Mouse (Mus musculus) lung, embryonic 16.5 days (tissue): ENCODE results near the gene Olfml2a. TPM values are rescaled to one million over a fixed set of nuclear protein-coding genes. Genes with fewer than 3 reads are reported as not detected.
"Not testable (repeated sequence)": the region's sequence is repeated elsewhere in the genome, so short reads cannot be mapped to it uniquely, and the experiment has no call there.

ENCODE experiments used
- ATAC-seq: fragments of 200-750 bp; cut with Nextera tagmentation; 2 replicates; pipeline ENCODE4 v1.8.0; 2017; ENCODE audit warnings: low read depth, mild to moderate bottlenecking, moderate library complexity
- H3K27ac ChIP-seq: fragments of 300-500 bp; sonication (generic); 2 replicates; pipeline ENCODE4 v1.5.1; 2014; ENCODE audit warnings: mild to moderate bottlenecking, control low read depth, low read length
- H3K27me3 ChIP-seq: fragments of 300-500 bp; sonication (generic); 2 replicates; pipeline ENCODE4 v1.6.1; 2014; ENCODE audit warnings: low read depth, low read length, mixed read lengths; ENCODE audit not compliant: control insufficient read depth, insufficient read depth
- H3K36me3 ChIP-seq: fragments of 300-500 bp; sonication (generic); 2 replicates; pipeline ENCODE4 v1.6.1; 2014; ENCODE audit warnings: low read length; ENCODE audit not compliant: control insufficient read depth, insufficient read depth
- H3K4me1 ChIP-seq: fragments of 300-500 bp; sonication (generic); replicated peaks from 2 replicates; pipeline ENCODE4 v1.6.1; 2014; ENCODE audit warnings: low read length, mixed read lengths; ENCODE audit not compliant: control insufficient read depth, insufficient read depth
- H3K4me2 ChIP-seq: fragments of 300-500 bp; sonication (generic); 2 replicates; pipeline ENCODE4 v1.6.1; 2014; ENCODE audit warnings: low read depth, low read length, control low read depth
- H3K4me3 ChIP-seq: fragments of 300-500 bp; sonication (generic); 2 replicates; pipeline ENCODE4 v1.5.1; 2014; ENCODE audit warnings: mild to moderate bottlenecking, low read length, control low read depth
- H3K9ac ChIP-seq: fragments of 300-500 bp; sonication (generic); 2 replicates; pipeline ENCODE4 v1.6.1; 2014; ENCODE audit warnings: low read length, control low read depth
- H3K9me3 ChIP-seq: fragments of 300-500 bp; sonication (generic); 2 replicates; pipeline ENCODE4 v1.6.1; 2016; ENCODE audit warnings: low read length; ENCODE audit not compliant: control insufficient read depth
- WGBS: fragments of 180-500 bp; shearing (Covaris S2); extraction: QIAGEN DNeasy Blood & Tissue Kit; methylation state at CpG from one replicate; pipeline ENCODE4 v1.1.7; 2014; 5-methylcytosine and 5-hydroxymethylcytosine counted together
- polyA plus RNA-seq: library from polyadenylated mRNA; unstranded; fragments of >200 nt; fragmentation: Nextera tagmentation; extraction: Ambion mirVana; gene quantifications from 2 replicates; pipeline ENCODE4 v1.2.1, GENCODE M21; 2015

Gene Olfml2a
- polyA plus RNA-seq, 1 experiment from 2014 or later = 7.5 TPM

DNA sequence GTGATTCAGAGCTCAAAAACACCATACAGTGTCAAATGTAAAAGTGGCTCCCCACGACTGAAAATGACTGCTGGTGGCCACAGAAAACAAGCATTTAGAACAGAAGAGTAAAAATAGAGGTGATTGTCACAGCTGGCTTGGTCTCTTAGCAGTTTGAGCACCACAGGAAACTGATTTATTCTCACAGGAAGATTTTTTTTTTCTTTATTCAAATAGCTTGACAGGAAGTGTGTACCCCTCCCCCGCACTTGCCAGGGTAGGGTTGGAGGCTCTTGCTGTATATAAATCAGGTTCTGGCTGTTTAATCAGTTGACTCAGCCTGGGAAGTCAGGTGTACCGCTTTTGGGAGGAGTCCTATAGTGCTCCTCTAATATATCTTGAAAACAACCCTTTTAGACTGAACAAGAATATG is 77.2 kb downstream of the Olfml2a start:
- 5% methylated on average over 3 of the region's 3 CpGs for WGBS
- peak overlapping the region; percentile 94 for H3K4me3 ChIP-seq
- peak overlapping the region; percentile 94 for H3K9ac ChIP-seq
- H3K4me2 ChIP-seq = peak overlapping the region; percentile 83
- no peaks in the 10 kb centered on the region for H3K27me3 ChIP-seq
- no peak for ATAC-seq
- peaks cover 5% of the 10 kb centered on the region for H3K36me3 ChIP-seq
- peak overlapping the region; percentile 93 for H3K27ac ChIP-seq
- H3K4me1 ChIP-seq = peaks cover 22% of the 10 kb centered on the region
- H3K9me3 ChIP-seq = no peaks in the 10 kb centered on the region

GRCm38 (mm10) chr2:39010144-39010543 is 78.4 kb downstream of the Olfml2a start:
- peaks cover 14% of the 10 kb centered on the region for H3K36me3 ChIP-seq
- not testable (repeated sequence) for H3K27me3 ChIP-seq, H3K27ac ChIP-seq, ATAC-seq, H3K9me3 ChIP-seq, H3K9ac ChIP-seq, H3K4me2 ChIP-seq, H3K4me3 ChIP-seq
- WGBS = 92% methylated on average over 4 of the region's 5 CpGs
- H3K4me1 ChIP-seq = peaks cover 20% of the 10 kb centered on the region

DNA sequence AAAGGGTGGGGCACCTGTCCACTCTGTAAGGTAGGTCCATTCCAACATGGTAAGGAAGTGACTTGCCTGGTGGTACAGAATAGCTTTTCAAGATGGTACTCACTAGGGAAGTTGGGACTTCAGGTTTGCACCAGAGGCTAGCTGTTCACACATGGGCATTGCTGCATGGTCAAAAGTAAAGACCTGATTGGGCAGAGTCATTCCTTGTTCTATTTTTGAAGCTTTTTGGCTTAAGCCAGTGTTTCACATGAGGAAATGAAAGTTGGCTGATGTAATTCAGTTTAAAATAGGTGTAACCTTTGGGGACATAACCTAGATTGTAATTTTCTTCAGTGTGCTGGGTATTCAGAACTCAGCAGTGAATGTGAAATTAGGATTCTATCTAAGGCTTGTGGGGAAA is 79.5 kb downstream of the Olfml2a start:
- Histone ChIP-seq H3K4me2 (no peak overlapping the region), H3K4me1 (peaks cover 14% of the 10 kb centered on the region), H3K9me3 (no peaks in the 10 kb centered on the region), H3K27me3 (no peaks in the 10 kb centered on the region), H3K27ac (no peak overlapping the region), H3K4me3 (no peak overlapping the region), H3K9ac (no peak overlapping the region), H3K36me3 (peaks cover 21% of the 10 kb centered on the region)
- ATAC-seq = no peak

GRCm38 (mm10) chr2:39011971-39012370 is 80.2 kb downstream of the Olfml2a start:
- Histone ChIP-seq H3K4me2 (no peak overlapping the region), H3K27ac (no peak overlapping the region), H3K9me3 (no peaks in the 10 kb centered on the region), H3K4me3 (no peak overlapping the region), H3K4me1 (peaks cover 11% of the 10 kb centered on the region), H3K27me3 (no peaks in the 10 kb centered on the region), H3K9ac (no peak overlapping the region), H3K36me3 (peaks cover 26% of the 10 kb centered on the region)
- 81% methylated on average over 3 of the region's 3 CpGs for WGBS
- ATAC-seq = no peak

- no peak overlapping the region for H3K4me2 ChIP-seq
- H3K4me1 ChIP-seq = peaks cover 8% of the 10 kb centered on the region
- WGBS = 83% methylated on average over 7 of the region's 7 CpGs
- no peak overlapping the region for H3K9ac ChIP-seq
- no peaks in the 10 kb centered on the region for H3K9me3 ChIP-seq
- no peak for ATAC-seq
- no peaks in the 10 kb centered on the region for H3K27me3 ChIP-seq
- no peak overlapping the region for H3K27ac ChIP-seq
- H3K36me3 ChIP-seq = peaks cover 34% of the 10 kb centered on the region
- no peak overlapping the region for H3K4me3 ChIP-seq
These were observed 81.0 kb downstream of the Olfml2a start for GRCm38 (mm10) chr2:39012768-39013279.

Other genes starting within 250 kb of the Olfml2a start
- 0.21 TPM in 1 of 2 replicates, not detected in the other for gene Nr5a1, start 217.4 kb upstream of the Olfml2a start, polyA plus RNA-seq
- 0.60 and 0.79 TPM in 2 replicates for gene Nr6a1, start 4.3 kb upstream of the Olfml2a start, polyA plus RNA-seq
- gene Wdr38, start 65.5 kb downstream of the Olfml2a start, polyA plus RNA-seq = 2.1 and 3.4 TPM in 2 replicates
- gene Arpc5l, start 73.4 kb downstream of the Olfml2a start, polyA plus RNA-seq = 102 and 113 TPM in 2 replicates
- 827 and 930 TPM in 2 replicates for gene Rpl35, start 73.6 kb downstream of the Olfml2a start, polyA plus RNA-seq
- 26.1 and 27.1 TPM in 2 replicates for gene Golga1, start 133.6 kb downstream of the Olfml2a start, polyA plus RNA-seq